Mouse (Mus musculus) urinary bladder, postnatal 36 days (tissue): ENCODE measurements at regions not wholly inside any gene's neighbourhood (a gene's known extent, or its start where the extent isn't known, plus 50 kb on each side); places are given as distances from the start of the nearest gene placed in this dataset.
"Not testable (repeated sequence)": the region's sequence is repeated elsewhere in the genome, so short reads cannot be mapped to it uniquely, and the experiment has no call there.

Source experiments
- DNase-seq, 2 experiments: peaks; one replicate each; pipeline ENCODE4 v3.0.0; 2022; ENCODE audit warnings: low spot score in 2 of 2, mixed read lengths in 1 of 2

- no peak for DNase-seq
Measured at GRCm38 (mm10) chr12:15565941-15566784, 250.6 kb downstream of the Trib2 start.

- DNase-seq: no peak
Measured at GRCm38 (mm10) chr12:15562826-15563225, 253.9 kb downstream of the Trib2 start.

GRCm38 (mm10) chr12:15555471-15555870 lies 261.3 kb downstream of the Trib2 start:
- DNase-seq: no peak

GRCm38 (mm10) chr12:15553681-15554007 lies 263.1 kb downstream of the Trib2 start:
- DNase-seq: no peak

GRCm38 (mm10) chr12:15552979-15553680 lies 263.6 kb downstream of the Trib2 start:
- DNase-seq: no peak

GRCm38 (mm10) chr12:15552210-15552609 lies 264.5 kb downstream of the Trib2 start:
- no peak for DNase-seq

- no peak for DNase-seq
Measured at GRCm38 (mm10) chr12:15551281-15551900, 265.3 kb downstream of the Trib2 start.

GRCm38 (mm10) chr12:15544351-15544750 lies 272.4 kb downstream of the Trib2 start:
- no peak for DNase-seq

- no peak for DNase-seq
Measured at GRCm38 (mm10) chr12:15542486-15542885, 274.2 kb downstream of the Trib2 start.

- DNase-seq: no peak
Measured at GRCm38 (mm10) chr12:15536852-15537368, 279.8 kb downstream of the Trib2 start.

- DNase-seq: no peak
Measured at GRCm38 (mm10) chr12:15536247-15536646, 280.5 kb downstream of the Trib2 start.

GRCm38 (mm10) chr12:15535822-15536221 lies 280.9 kb downstream of the Trib2 start:
- DNase-seq: peak; percentile 73 to 80

- no peak for DNase-seq
Measured at GRCm38 (mm10) chr12:15520783-15521407, 295.8 kb downstream of the Trib2 start.

GRCm38 (mm10) chr12:15511994-15512393 lies 304.7 kb downstream of the Trib2 start:
- no peak for DNase-seq

GRCm38 (mm10) chr12:15507576-15507975 lies 309.1 kb downstream of the Trib2 start:
- DNase-seq: no peak

- no peak for DNase-seq
Measured at GRCm38 (mm10) chr12:15493640-15494039, 323.1 kb downstream of the Trib2 start.

- DNase-seq: no peak
Measured at GRCm38 (mm10) chr12:15472741-15473140, 344.0 kb downstream of the Trib2 start.

GRCm38 (mm10) chr12:15459429-15459828 lies 357.3 kb downstream of the Trib2 start:
- no peak for DNase-seq

GRCm38 (mm10) chr12:15456369-15456768 lies 360.4 kb downstream of the Trib2 start:
- DNase-seq: not testable (repeated sequence)

GRCm38 (mm10) chr12:15455744-15456143 lies 361.0 kb downstream of the Trib2 start:
- DNase-seq: no peak

GRCm38 (mm10) chr12:15449484-15449883 lies 367.2 kb downstream of the Trib2 start:
- no peak for DNase-seq
